Mouse (Mus musculus): Measurements from ENCODE around the gene Trio. TPM values are rescaled to one million over a fixed set of nuclear protein-coding genes. Genes with fewer than 3 reads are reported as not detected.
"Not testable (repeated sequence)": the region's sequence is repeated elsewhere in the genome, so short reads cannot be mapped to it uniquely, and the experiment has no call there.

Gene Trio
- polyA plus RNA-seq, 1 experiment from 2014 or later = 2.8 TPM

GRCm38 (mm10) chr15:27740080-27740479 lies 285.6 kb downstream of the Trio start:
- Histone ChIP-seq H3K4me1 (replicated peaks) (no peaks in the 10 kb centered on the region), H3K27ac (replicated peaks) (no peak overlapping the region), H3K4me3 (replicated peaks) (no peak overlapping the region), H3K27me3 (no peaks in the 10 kb centered on the region), H3K4me2 (no peak overlapping the region), H3K9me3 (replicated peaks) (no peaks in the 10 kb centered on the region), H3K36me3 (replicated peaks) (peaks cover 16% of the 10 kb centered on the region), H3K9ac (no peak overlapping the region)
- ATAC-seq (ENCODE audit: insufficient read depth) = no peak
- WGBS (ENCODE audit: insufficient replicate concordance) = 66% methylated on average over 7 of the region's 7 CpGs

GRCm38 (mm10) chr15:27731818-27732217 lies 293.8 kb downstream of the Trio start:
- no peaks in the 10 kb centered on the region for H3K9me3 ChIP-seq (replicated peaks)
- H3K9ac ChIP-seq = no peak overlapping the region
- H3K36me3 ChIP-seq (replicated peaks) = peaks cover 13% of the 10 kb centered on the region
- WGBS (ENCODE audit: insufficient replicate concordance) = 70% methylated on average over 4 of the region's 4 CpGs
- no peak for ATAC-seq (ENCODE audit: insufficient read depth)
- H3K4me3 ChIP-seq (replicated peaks) = no peak overlapping the region
- no peak overlapping the region for H3K27ac ChIP-seq (replicated peaks)
- no peaks in the 10 kb centered on the region for H3K27me3 ChIP-seq
- H3K4me1 ChIP-seq (replicated peaks) = no peaks in the 10 kb centered on the region
- H3K4me2 ChIP-seq = no peak overlapping the region

GRCm38 (mm10) chr15:27726228-27726627 lies 299.4 kb downstream of the Trio start:
- Histone ChIP-seq H3K9me3 (replicated peaks) (no peaks in the 10 kb centered on the region), H3K4me1 (replicated peaks) (peaks cover 8% of the 10 kb centered on the region), H3K9ac (no peak overlapping the region), H3K4me3 (replicated peaks) (no peak overlapping the region), H3K27me3 (no peaks in the 10 kb centered on the region), H3K27ac (replicated peaks) (no peak overlapping the region), H3K4me2 (no peak overlapping the region), H3K36me3 (replicated peaks) (no peaks in the 10 kb centered on the region)
- no peak for ATAC-seq (ENCODE audit: insufficient read depth)
- WGBS (ENCODE audit: insufficient replicate concordance) = 34% methylated on average over 6 of the region's 6 CpGs

GRCm38 (mm10) chr15:27724796-27725680 lies 300.6 kb downstream of the Trio start:
- peak overlapping the region; percentile 36 for H3K4me2 ChIP-seq
- ATAC-seq (ENCODE audit: insufficient read depth) = no peak
- 15% methylated on average over 9 of the region's 9 CpGs for WGBS (ENCODE audit: insufficient replicate concordance)
- no peaks in the 10 kb centered on the region for H3K36me3 ChIP-seq (replicated peaks)
- no peak overlapping the region for H3K4me3 ChIP-seq (replicated peaks)
- no peak overlapping the region for H3K9ac ChIP-seq
- no peaks in the 10 kb centered on the region for H3K27me3 ChIP-seq
- peaks cover 8% of the 10 kb centered on the region for H3K4me1 ChIP-seq (replicated peaks)
- no peak overlapping the region for H3K27ac ChIP-seq (replicated peaks)
- H3K9me3 ChIP-seq (replicated peaks) = no peaks in the 10 kb centered on the region

GRCm38 (mm10) chr15:27724298-27724697 lies 301.4 kb downstream of the Trio start:
- H3K4me3 ChIP-seq (replicated peaks) = no peak overlapping the region
- no peak overlapping the region for H3K27ac ChIP-seq (replicated peaks)
- no peak for ATAC-seq (ENCODE audit: insufficient read depth)
- H3K27me3 ChIP-seq = no peaks in the 10 kb centered on the region
- 13% methylated on average over 6 of the region's 6 CpGs for WGBS (ENCODE audit: insufficient replicate concordance)
- no peak overlapping the region for H3K9ac ChIP-seq
- peaks cover 8% of the 10 kb centered on the region for H3K4me1 ChIP-seq (replicated peaks)
- H3K4me2 ChIP-seq = peak overlapping the region; percentile 36
- H3K9me3 ChIP-seq (replicated peaks) = no peaks in the 10 kb centered on the region
- H3K36me3 ChIP-seq (replicated peaks) = no peaks in the 10 kb centered on the region

GRCm38 (mm10) chr15:27723746-27724145 lies 301.9 kb downstream of the Trio start:
- no peak overlapping the region for H3K9ac ChIP-seq
- 14% methylated on average over 6 of the region's 6 CpGs for WGBS (ENCODE audit: insufficient replicate concordance)
- H3K27ac ChIP-seq (replicated peaks) = no peak overlapping the region
- H3K36me3 ChIP-seq (replicated peaks) = no peaks in the 10 kb centered on the region
- no peak overlapping the region for H3K4me3 ChIP-seq (replicated peaks)
- H3K27me3 ChIP-seq = no peaks in the 10 kb centered on the region
- no peak for ATAC-seq (ENCODE audit: insufficient read depth)
- no peaks in the 10 kb centered on the region for H3K9me3 ChIP-seq (replicated peaks)
- 0 out of 2 replicates have a peak overlapping the region, but pooled peaks have one; percentile 36 for H3K4me2 ChIP-seq
- H3K4me1 ChIP-seq (replicated peaks) = peaks cover 8% of the 10 kb centered on the region

GRCm38 (mm10) chr15:27720297-27720696 lies 305.4 kb downstream of the Trio start:
- WGBS (ENCODE audit: insufficient replicate concordance) = 64% methylated on average over 8 of the region's 8 CpGs
- not testable (repeated sequence) for H3K36me3 ChIP-seq (replicated peaks); H3K4me2 ChIP-seq; H3K4me3 ChIP-seq (replicated peaks); H3K9ac ChIP-seq; H3K4me1 ChIP-seq (replicated peaks); H3K9me3 ChIP-seq (replicated peaks); H3K27me3 ChIP-seq; ATAC-seq (ENCODE audit: insufficient read depth); H3K27ac ChIP-seq (replicated peaks)

- WGBS (ENCODE audit: insufficient replicate concordance) = 36% methylated on average over 7 of the region's 7 CpGs
- no peaks in the 10 kb centered on the region for H3K27me3 ChIP-seq
- H3K4me2 ChIP-seq = no peak overlapping the region
- no peaks in the 10 kb centered on the region for H3K9me3 ChIP-seq (replicated peaks)
- H3K36me3 ChIP-seq (replicated peaks) = no peaks in the 10 kb centered on the region
- no peak overlapping the region for H3K9ac ChIP-seq
- H3K4me1 ChIP-seq (replicated peaks) = peaks cover 1% of the 10 kb centered on the region; the same call in 1 of the 2 replicates
- ATAC-seq (ENCODE audit: insufficient read depth) = no peak
- no peak overlapping the region for H3K4me3 ChIP-seq (replicated peaks)
- no peak overlapping the region for H3K27ac ChIP-seq (replicated peaks)
Observed at GRCm38 (mm10) chr15:27718668-27719067, 307.0 kb downstream of the Trio start.

- no peak for ATAC-seq (ENCODE audit: insufficient read depth)
- H3K27me3 ChIP-seq = no peaks in the 10 kb centered on the region
- H3K36me3 ChIP-seq (replicated peaks) = no peaks in the 10 kb centered on the region
- WGBS (ENCODE audit: insufficient replicate concordance) = 16% methylated on average over 3 of the region's 3 CpGs
- no peaks in the 10 kb centered on the region for H3K9me3 ChIP-seq (replicated peaks)
- no peak overlapping the region for H3K27ac ChIP-seq (replicated peaks)
- H3K4me1 ChIP-seq (replicated peaks) = no peaks in the 10 kb centered on the region
- no peak overlapping the region for H3K9ac ChIP-seq
- H3K4me2 ChIP-seq = no peak overlapping the region
- no peak overlapping the region for H3K4me3 ChIP-seq (replicated peaks)
Observed at GRCm38 (mm10) chr15:27715331-27715730, 310.3 kb downstream of the Trio start.

- Histone ChIP-seq H3K9me3 (replicated peaks) (no peaks in the 10 kb centered on the region), H3K4me1 (replicated peaks) (no peaks in the 10 kb centered on the region), H3K27me3 (no peaks in the 10 kb centered on the region), H3K36me3 (replicated peaks) (no peaks in the 10 kb centered on the region), H3K9ac (no peak overlapping the region), H3K27ac (replicated peaks) (no peak overlapping the region), H3K4me3 (replicated peaks) (no peak overlapping the region), H3K4me2 (no peak overlapping the region)
- ATAC-seq (ENCODE audit: insufficient read depth) = no peak
- 66% methylated on average over 9 of the region's 9 CpGs for WGBS (ENCODE audit: insufficient replicate concordance)
Observed at GRCm38 (mm10) chr15:27710698-27711097, 314.9 kb downstream of the Trio start.

- Histone ChIP-seq H3K4me1 (replicated peaks) (no peaks in the 10 kb centered on the region), H3K9ac (no peak overlapping the region), H3K9me3 (replicated peaks) (no peaks in the 10 kb centered on the region), H3K36me3 (replicated peaks) (no peaks in the 10 kb centered on the region), H3K4me3 (replicated peaks) (no peak overlapping the region), H3K27me3 (no peaks in the 10 kb centered on the region), H3K27ac (replicated peaks) (no peak overlapping the region), H3K4me2 (no peak overlapping the region)
- WGBS (ENCODE audit: insufficient replicate concordance) = 39% methylated on average over 7 of the region's 7 CpGs
- ATAC-seq (ENCODE audit: insufficient read depth) = peak; percentile 12; the same call in 1 of the 2 replicates
Observed at GRCm38 (mm10) chr15:27708968-27709612, 316.6 kb downstream of the Trio start.

Data from liver, embryonic 15.5 days (tissue).